Mouse (Mus musculus) lung, embryonic 16.5 days (tissue): ENCODE results near the gene Enah. TPM values are rescaled to one million over a fixed set of nuclear protein-coding genes. Genes with fewer than 3 reads are reported as not detected.

Experiments used
- ATAC-seq: fragments of 200-750 bp; cut with Nextera tagmentation; 2 replicates; pipeline ENCODE4 v1.8.0; 2017; ENCODE audit warnings: low read depth, mild to moderate bottlenecking, moderate library complexity
- H3K27ac ChIP-seq: fragments of 300-500 bp; sonication (generic); 2 replicates; pipeline ENCODE4 v1.5.1; 2014; ENCODE audit warnings: mild to moderate bottlenecking, control low read depth, low read length
- H3K27me3 ChIP-seq: fragments of 300-500 bp; sonication (generic); 2 replicates; pipeline ENCODE4 v1.6.1; 2014; ENCODE audit warnings: low read depth, low read length, mixed read lengths; ENCODE audit not compliant: control insufficient read depth, insufficient read depth
- H3K36me3 ChIP-seq: fragments of 300-500 bp; sonication (generic); 2 replicates; pipeline ENCODE4 v1.6.1; 2014; ENCODE audit warnings: low read length; ENCODE audit not compliant: control insufficient read depth, insufficient read depth
- H3K4me1 ChIP-seq: fragments of 300-500 bp; sonication (generic); replicated peaks from 2 replicates; pipeline ENCODE4 v1.6.1; 2014; ENCODE audit warnings: low read length, mixed read lengths; ENCODE audit not compliant: control insufficient read depth, insufficient read depth
- H3K4me2 ChIP-seq: fragments of 300-500 bp; sonication (generic); 2 replicates; pipeline ENCODE4 v1.6.1; 2014; ENCODE audit warnings: low read depth, low read length, control low read depth
- H3K4me3 ChIP-seq: fragments of 300-500 bp; sonication (generic); 2 replicates; pipeline ENCODE4 v1.5.1; 2014; ENCODE audit warnings: mild to moderate bottlenecking, low read length, control low read depth
- H3K9ac ChIP-seq: fragments of 300-500 bp; sonication (generic); 2 replicates; pipeline ENCODE4 v1.6.1; 2014; ENCODE audit warnings: low read length, control low read depth
- H3K9me3 ChIP-seq: fragments of 300-500 bp; sonication (generic); 2 replicates; pipeline ENCODE4 v1.6.1; 2016; ENCODE audit warnings: low read length; ENCODE audit not compliant: control insufficient read depth
- WGBS: fragments of 180-500 bp; shearing (Covaris S2); extraction: QIAGEN DNeasy Blood & Tissue Kit; methylation state at CpG from one replicate; pipeline ENCODE4 v1.1.7; 2014; 5-methylcytosine and 5-hydroxymethylcytosine counted together
- polyA plus RNA-seq: library from polyadenylated mRNA; unstranded; fragments of >200 nt; fragmentation: Nextera tagmentation; extraction: Ambion mirVana; gene quantifications from 2 replicates; pipeline ENCODE4 v1.2.1, GENCODE M21; 2015

The Enah gene
- polyA plus RNA-seq, 1 experiment from 2014 or later: 10.3 TPM

DNA sequence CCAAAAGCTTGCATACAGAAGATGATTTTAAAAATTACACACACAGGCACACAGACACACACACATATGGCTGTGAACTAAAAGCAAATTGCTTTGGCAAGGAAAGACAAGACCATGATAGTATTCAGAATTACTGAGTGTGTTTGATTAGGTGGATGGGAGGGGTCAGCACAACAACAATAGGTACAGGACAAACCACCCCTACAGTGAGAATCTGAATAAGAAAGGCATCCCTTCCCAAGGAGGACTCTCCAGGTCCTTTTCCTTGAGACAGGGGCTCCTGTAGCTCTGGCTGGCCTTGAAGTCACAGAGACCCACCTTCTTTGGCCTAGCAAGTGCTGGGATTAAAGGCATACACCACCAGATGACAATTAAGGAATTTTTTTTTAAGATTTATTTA is 66.2 kb downstream of the Enah start:
- H3K36me3 ChIP-seq: 0 out of 2 replicates have a peak, but pooled peaks cover 3% of the 10 kb centered on the region
- no peak for ATAC-seq
- H3K9me3 ChIP-seq: no peaks in the 10 kb centered on the region
- no peak overlapping the region for H3K4me3 ChIP-seq
- no peak overlapping the region for H3K9ac ChIP-seq
- H3K4me1 ChIP-seq: no peaks in the 10 kb centered on the region
- H3K27ac ChIP-seq: no peak overlapping the region
- H3K27me3 ChIP-seq: no peaks in the 10 kb centered on the region
- no peak overlapping the region for H3K4me2 ChIP-seq

DNA sequence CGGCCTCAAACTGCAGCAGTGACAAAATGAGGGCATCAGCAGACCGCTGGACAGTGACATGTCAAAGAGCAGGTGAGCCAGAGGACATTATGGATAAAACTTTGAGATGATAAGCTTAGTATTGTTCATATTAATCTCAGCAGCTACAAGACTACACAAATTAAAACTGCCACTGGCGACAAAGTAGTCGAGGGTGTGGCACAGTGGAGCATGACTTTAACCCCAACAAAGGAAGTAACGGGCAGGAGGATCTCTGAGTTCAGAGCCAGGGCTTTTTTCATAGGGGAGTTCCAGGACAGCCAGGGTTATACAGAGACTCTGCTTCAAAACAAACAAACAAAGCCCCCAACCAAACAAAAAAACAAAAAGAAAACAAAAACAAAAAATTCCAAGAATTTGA is 68.5 kb downstream of the Enah start:
- no peak overlapping the region for H3K27ac ChIP-seq
- no peaks in the 10 kb centered on the region for H3K4me1 ChIP-seq
- ATAC-seq: no peak
- 79% methylated on average over 5 of the region's 5 CpGs for WGBS
- H3K4me3 ChIP-seq: no peak overlapping the region
- no peaks in the 10 kb centered on the region for H3K27me3 ChIP-seq
- no peaks in the 10 kb centered on the region for H3K9me3 ChIP-seq
- H3K9ac ChIP-seq: no peak overlapping the region
- H3K36me3 ChIP-seq: peaks cover 1% of the 10 kb centered on the region; the same call in 1 of the 2 replicates
- H3K4me2 ChIP-seq: no peak overlapping the region

DNA sequence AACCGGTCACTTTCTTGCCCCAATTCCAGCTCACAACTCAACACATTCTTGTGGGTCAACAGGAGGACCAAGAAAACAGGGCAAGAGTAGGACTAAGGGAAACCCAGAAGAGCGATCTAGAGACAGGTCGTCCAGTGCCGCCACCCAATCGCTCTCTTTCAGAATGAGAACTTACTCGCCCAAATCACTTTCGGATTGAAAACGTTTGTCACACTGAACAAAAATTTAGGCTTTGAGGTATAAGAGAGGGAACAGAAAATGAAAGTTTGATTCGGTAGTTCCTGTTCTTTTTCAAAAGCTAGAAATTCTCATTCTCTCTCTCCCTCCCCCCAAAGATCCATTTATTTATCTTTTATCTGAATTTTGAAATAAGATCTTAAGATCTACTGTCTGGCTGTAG is 69.1 kb downstream of the Enah start:
- Histone ChIP-seq H3K27me3 (no peaks in the 10 kb centered on the region), H3K4me1 (no peaks in the 10 kb centered on the region), H3K4me3 (no peak overlapping the region), H3K4me2 (no peak overlapping the region), H3K36me3 (no peaks in the 10 kb centered on the region; the same call in 1 of the 2 replicates), H3K27ac (no peak overlapping the region), H3K9me3 (no peaks in the 10 kb centered on the region), H3K9ac (no peak overlapping the region)
- 92% methylated on average over 9 of the region's 9 CpGs for WGBS
- ATAC-seq: no peak

DNA sequence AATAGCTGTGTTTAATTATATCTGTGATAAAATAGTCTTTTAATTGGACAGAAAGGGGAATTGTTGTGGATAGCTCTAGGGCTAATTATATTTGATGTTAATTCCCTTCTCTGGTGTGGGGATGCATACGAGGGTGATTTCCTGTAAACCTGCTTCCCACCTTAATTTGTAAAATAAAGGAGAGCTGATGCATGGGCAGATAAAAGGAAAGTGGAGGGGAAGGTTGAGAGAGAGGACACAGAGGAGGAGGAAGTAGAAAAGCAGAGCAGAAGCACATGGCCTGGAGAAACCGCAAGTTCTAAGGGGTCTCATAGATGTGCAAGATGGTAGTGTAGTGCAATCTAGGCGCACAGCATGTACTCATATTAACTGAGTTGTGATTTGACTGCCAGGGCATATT is 71.6 kb downstream of the Enah start:
- H3K4me2 ChIP-seq: no peak overlapping the region
- H3K9me3 ChIP-seq: no peaks in the 10 kb centered on the region
- H3K9ac ChIP-seq: no peak overlapping the region
- H3K27ac ChIP-seq: no peak overlapping the region
- no peaks in the 10 kb centered on the region for H3K27me3 ChIP-seq
- no peaks in the 10 kb centered on the region; the same call in 1 of the 2 replicates for H3K36me3 ChIP-seq
- no peak for ATAC-seq
- H3K4me1 ChIP-seq: no peaks in the 10 kb centered on the region
- 89% methylated on average over 3 of the region's 3 CpGs for WGBS
- H3K4me3 ChIP-seq: no peak overlapping the region

DNA sequence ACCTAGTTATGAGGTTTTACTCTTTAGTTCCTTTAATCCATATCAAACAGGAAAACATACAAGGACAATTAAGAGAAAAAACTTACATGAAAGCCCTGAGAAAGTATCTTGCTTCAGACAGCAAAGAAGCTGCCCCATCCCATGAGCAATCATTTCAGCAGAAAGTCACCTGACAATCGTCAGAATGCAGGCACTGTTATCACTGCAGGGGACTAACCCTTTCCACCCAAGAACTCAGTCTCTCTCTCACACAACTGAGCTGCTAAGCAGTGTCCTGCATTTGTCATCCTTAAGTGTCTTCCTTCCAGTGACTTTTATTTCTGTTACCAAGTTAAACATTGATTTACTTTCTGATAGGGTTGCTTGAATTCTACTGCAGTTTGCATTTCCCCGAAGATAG is 82.7 kb downstream of the Enah start:
- no peak overlapping the region for H3K4me3 ChIP-seq
- 30% methylated on average over 2 of the region's 2 CpGs for WGBS
- no peak overlapping the region for H3K9ac ChIP-seq
- no peak overlapping the region for H3K4me2 ChIP-seq
- no peaks in the 10 kb centered on the region for H3K36me3 ChIP-seq
- no peak overlapping the region for H3K27ac ChIP-seq
- no peaks in the 10 kb centered on the region for H3K27me3 ChIP-seq
- no peaks in the 10 kb centered on the region for H3K9me3 ChIP-seq
- H3K4me1 ChIP-seq: no peaks in the 10 kb centered on the region
- no peak for ATAC-seq

DNA sequence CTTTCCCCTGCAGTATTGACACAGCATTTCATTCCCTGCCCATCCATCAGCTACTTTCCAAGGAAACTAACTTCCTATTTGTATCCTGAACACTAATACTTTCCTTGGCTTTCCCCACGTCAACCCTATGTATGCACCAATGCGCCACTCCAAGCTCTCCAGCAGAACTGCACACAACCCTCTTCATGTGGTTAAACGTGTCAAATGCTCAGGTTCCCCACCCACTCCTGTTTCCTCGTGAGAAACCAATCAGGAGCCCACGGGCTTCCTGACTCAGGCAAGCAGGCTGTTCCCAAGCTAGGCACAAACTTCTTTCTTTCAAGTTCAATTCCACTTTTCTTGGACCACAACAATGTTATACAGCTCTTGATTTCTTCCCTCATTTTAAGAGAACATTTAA is 91.4 kb downstream of the Enah start:
- ATAC-seq: no peak

DNA sequence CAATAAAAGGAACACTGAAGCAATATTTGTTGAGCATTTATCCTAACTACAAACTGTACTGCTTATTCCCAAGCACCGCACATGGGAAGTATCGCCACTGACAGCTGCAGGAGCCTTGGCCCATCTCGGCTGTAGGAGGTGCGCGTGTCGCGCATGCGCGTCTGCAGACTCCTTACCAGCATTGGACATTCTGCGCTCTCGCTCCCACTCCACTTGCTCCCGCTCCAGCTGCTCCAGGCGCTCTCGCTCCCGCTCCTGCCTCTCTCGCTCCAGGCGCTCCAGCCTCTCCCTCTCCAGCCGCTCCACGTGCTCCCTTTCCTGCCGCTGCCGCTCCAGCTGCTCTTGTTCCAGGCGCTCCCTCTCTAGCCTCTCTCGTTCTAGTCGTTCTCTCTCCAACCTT is 96.4 kb downstream of the Enah start:
- no peaks in the 10 kb centered on the region for H3K27me3 ChIP-seq
- H3K4me1 ChIP-seq: no peaks in the 10 kb centered on the region
- H3K4me3 ChIP-seq: no peak overlapping the region
- no peaks in the 10 kb centered on the region for H3K9me3 ChIP-seq
- no peaks in the 10 kb centered on the region for H3K36me3 ChIP-seq
- WGBS: 67% methylated on average over 24 of the region's 24 CpGs
- no peak overlapping the region for H3K4me2 ChIP-seq
- no peak overlapping the region for H3K9ac ChIP-seq
- ATAC-seq: peak; percentile 47; the same call in 1 of the 2 replicates
- no peak overlapping the region for H3K27ac ChIP-seq

More for the DNA sequence above, 91.4 kb downstream of the Enah start:
- Histone ChIP-seq H3K36me3 (0 out of 2 replicates have a peak, but pooled peaks cover 2% of the 10 kb centered on the region), H3K9me3 (no peaks in the 10 kb centered on the region), H3K27me3 (no peaks in the 10 kb centered on the region), H3K4me2 (no peak overlapping the region), H3K9ac (no peak overlapping the region), H3K27ac (no peak overlapping the region), H3K4me1 (no peaks in the 10 kb centered on the region), H3K4me3 (no peak overlapping the region)
- WGBS: 56% methylated on average over 5 of the region's 5 CpGs

DNA sequence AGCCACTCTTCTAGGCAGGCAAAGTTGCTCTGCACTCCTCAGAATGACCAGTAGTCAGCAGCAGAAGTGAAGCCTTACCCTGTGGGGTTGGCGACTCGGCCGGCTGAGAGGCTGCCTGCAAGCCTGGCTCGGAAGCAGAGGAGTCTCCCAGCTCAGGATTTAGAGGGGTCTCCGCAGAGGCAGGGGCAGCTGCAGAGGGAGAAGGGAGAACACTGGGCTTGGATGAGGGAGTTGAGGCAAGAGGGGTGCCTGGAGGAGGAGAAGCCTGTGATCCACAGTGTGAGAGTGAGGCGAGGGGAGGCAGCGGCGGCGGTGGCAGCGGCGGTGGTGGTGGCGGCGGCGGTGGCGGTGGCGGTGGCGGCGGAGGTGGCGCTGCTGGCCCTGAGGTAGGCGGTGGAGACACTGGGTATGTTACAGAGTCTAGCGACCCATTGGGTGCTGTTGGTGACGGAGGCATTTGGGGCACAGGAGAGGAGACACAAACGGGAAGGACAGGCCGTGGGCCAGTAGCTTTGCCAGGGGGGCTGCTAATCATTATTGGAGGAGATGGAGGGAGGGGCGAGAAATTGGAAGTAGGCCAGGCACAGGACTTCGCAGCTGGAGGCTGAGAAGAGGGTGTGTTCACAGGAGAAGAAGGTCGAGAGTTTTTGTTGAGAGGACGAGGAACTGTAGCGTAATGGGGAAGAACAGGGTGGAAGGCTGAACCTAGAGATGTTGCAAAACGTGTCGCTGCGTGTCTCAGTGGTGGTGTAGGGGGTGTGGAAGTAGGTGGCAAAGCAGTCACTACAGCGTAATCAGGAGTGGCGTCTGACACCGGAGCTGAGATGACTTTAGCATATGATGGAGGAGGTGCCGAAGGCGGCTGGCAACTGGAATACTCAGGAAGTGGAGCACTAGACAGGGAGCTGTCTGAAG is 98.0 kb downstream of the Enah start:
- Histone ChIP-seq H3K27me3 (no peaks in the 10 kb centered on the region), H3K4me2 (peak overlapping the region; percentile 5; the same call in 1 of the 2 replicates), H3K36me3 (no peaks in the 10 kb centered on the region), H3K9ac (no peak overlapping the region), H3K4me1 (no peaks in the 10 kb centered on the region), H3K27ac (no peak overlapping the region), H3K9me3 (no peaks in the 10 kb centered on the region), H3K4me3 (0 out of 2 replicates have a peak overlapping the region, but pooled peaks have one; percentile 1)
- 69% methylated on average over 37 of the region's 37 CpGs for WGBS
- no peak; the same call in 1 of the 2 replicates for ATAC-seq

DNA sequence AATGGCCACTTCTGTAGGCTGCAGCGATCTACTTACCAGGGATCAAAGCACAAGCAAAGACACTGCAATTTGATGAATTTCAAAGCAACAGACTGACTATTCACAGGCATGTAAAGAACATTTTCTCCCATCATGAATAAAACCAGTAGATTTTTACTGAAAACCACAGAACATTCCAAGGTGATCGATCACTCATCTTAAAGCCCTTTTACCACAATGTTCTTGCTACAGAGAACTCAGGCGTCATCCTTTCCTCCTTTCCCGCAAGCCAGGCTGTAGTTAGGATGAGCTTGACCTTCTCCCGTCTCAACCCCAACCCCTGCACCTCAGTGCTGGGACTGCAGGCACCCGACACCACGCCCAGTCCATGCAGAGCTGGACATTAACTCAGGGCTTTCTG is 107.9 kb downstream of the Enah start:
- no peak overlapping the region for H3K9ac ChIP-seq
- no peak for ATAC-seq
- H3K4me2 ChIP-seq: no peak overlapping the region
- H3K36me3 ChIP-seq: peaks cover 7% of the 10 kb centered on the region; the same call in 1 of the 2 replicates
- no peaks in the 10 kb centered on the region for H3K4me1 ChIP-seq
- H3K27me3 ChIP-seq: no peaks in the 10 kb centered on the region
- 91% methylated on average over 7 of the region's 7 CpGs for WGBS
- H3K4me3 ChIP-seq: no peak overlapping the region
- no peak overlapping the region for H3K27ac ChIP-seq
- H3K9me3 ChIP-seq: no peaks in the 10 kb centered on the region
